Mouse (Mus musculus): ENCODE measurements around the gene Cul4a. TPM values are rescaled to one million over a fixed set of nuclear protein-coding genes. Genes with fewer than 3 reads are reported as not detected.

Cul4a gene
- total RNA-seq (2023), result 42.3 to 56.1 TPM (median 49.9 TPM) in 4 replicates

DNA sequence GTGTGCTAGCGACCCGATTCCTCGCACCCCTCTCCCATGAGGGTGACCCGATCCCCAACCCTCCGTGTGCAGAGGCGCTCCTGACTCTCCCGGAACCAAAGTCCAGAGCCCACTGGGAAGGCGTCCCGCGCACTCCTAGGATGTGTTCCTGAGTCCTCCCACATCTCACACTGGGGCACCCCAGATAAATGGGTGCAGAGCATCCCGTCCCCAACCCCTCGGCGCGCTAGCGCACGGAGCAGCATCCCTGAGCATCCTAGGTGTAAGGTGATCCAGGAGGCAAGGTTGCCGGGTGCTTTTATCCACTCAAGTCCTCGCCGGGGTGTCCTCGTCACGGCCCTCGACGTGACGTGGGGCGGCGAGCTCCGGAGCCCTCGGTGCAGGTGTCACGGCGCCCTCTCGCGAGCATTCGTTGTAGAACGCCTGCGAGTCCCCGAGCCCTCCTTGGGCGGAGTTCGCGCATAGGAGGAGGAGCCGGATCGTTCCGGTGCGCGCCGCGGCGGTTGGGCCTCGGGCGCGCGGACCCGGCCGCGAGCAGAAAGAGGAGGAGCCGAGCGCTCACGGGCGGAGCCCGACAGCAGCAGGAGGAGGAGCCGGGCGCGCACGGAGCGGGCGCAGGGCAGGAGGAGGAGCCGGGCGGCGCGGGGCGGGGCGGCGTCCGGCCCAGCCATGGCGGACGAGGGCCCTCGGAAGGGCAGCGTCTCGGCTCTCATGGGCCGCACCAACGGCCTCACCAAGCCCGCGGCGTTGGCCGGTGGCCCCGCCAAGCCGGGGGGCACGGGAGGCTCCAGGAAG, at the start of gene Cul4a, which contains the start of gene Pcid2:
Gene Cul4a, plus strand, starts transcription at position 535 of the 795 bp plus-strand sequence.
Gene Pcid2, minus strand, starts transcription at position 373 of the 795 bp plus-strand sequence.

DNA sequence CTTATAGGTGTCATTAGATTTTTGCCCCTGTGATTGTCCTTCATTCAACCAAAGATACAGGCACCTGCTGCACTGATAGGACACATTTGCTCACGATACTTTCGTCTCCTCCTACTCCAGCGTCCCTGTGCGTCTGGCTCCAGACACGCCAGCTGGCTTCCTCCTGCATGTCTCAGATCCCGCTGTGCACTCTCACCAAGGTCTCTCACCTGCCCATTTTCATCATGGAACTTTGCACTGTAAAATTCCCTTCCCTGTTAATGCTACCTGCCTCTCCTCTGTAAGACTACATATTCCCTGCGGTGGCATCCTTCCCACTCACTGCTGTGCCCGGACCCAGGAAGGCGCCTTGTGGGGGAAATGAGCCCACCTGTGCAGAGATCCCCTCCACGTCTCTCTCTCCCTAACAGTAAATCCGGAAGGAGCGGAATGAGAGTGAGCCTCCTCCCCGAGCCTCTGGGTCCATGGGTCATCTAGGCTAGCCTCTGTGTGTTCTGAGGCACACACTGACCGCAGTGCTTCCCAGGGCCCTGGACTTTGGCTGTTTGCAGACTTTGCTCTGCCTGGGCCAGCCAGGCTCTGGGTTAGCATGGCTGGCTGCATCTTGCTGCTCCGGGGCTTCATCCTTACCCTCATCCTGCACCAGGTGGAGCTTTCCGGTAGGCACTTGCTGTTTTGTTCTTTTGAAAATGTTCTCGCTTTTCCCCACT, 44.8 kb upstream of the Cul4a start, which contains the start of gene Proz:
Gene Proz, plus strand, starts transcription at position 474 of the 710 bp plus-strand sequence.

DNA sequence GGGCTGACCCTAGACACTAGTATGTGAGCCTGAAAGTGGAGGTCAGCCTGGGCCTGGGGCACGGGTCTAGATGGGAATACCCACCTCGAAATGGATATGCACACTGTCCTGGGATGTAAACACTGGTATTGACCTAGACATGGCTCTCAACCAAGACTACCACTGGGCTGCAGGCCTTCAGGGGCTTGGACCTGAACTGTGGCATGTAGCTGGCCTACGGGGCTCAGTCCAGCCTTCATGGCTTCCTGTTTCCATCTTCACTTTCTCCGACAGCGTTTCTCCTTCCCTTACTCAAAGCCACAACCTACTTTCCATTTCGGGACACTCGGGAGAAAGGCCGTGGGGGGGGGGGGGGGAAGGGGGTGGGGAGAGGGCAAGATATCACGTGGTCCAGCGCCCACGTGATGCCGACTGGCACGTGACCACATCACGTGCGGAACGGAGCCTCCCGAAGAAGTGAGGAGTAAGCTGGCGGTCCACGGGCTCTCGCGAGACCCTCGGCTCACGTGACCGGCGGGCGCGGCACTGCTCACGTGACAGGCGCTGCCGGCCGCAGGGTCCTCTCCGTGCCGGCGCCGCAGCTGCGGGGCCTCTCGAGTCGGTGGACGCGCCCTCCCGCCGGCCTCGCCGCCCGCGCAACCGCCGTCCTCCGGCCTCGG, 53.4 kb downstream of the Cul4a start, which contains the start of gene Lamp1:
Gene Lamp1, plus strand, starts transcription at position 444 of the 659 bp plus-strand sequence.

Other genes with a start within 250 kb of the Cul4a start
- gene Mcf2l, start 231.8 kb upstream of the Cul4a start, total RNA-seq (2023), result 0.72 to 1.2 TPM in 2 of 4 replicates, not detected in the others
- gene F7, start 79.6 kb upstream of the Cul4a start, total RNA-seq (2023), result not detected in 4 replicates
- not detected in 4 replicates for gene F10, start 68.3 kb upstream of the Cul4a start, total RNA-seq (2023)
- gene Proz, start 44.7 kb upstream of the Cul4a start, total RNA-seq (2023), result not detected in 4 replicates
- 32.0 to 38.7 TPM (median 36.2 TPM) in 4 replicates for gene Pcid2, start 162 bp upstream of the Cul4a start, total RNA-seq (2023)
- 136 to 148 TPM (median 146 TPM) in 4 replicates for gene Lamp1, start 53.5 kb downstream of the Cul4a start, total RNA-seq (2023)
- not detected in 4 replicates for gene Grtp1, start 95.0 kb downstream of the Cul4a start, total RNA-seq (2023)
- not detected in 4 replicates for gene Adprhl1, start 148.5 kb downstream of the Cul4a start, total RNA-seq (2023)
- 9.9 to 13.9 TPM (median 13.2 TPM) in 4 replicates for gene Dcun1d2, start 182.5 kb downstream of the Cul4a start, total RNA-seq (2023)
- 15.7 to 19.0 TPM (median 17.5 TPM) in 4 replicates for gene Tmco3, start 182.6 kb downstream of the Cul4a start, total RNA-seq (2023)
- gene Tfdp1, start 233.1 kb downstream of the Cul4a start, total RNA-seq (2023), result 23.4 to 26.9 TPM (median 25.5 TPM) in 4 replicates